Mouse (Mus musculus): ENCODE data around the gene Plppr1. TPM values are rescaled to one million over a fixed set of nuclear protein-coding genes. Genes with fewer than 3 reads are reported as not detected.

The Plppr1 gene
- total RNA-seq, 2 experiments from 2014 or later, result 16.6 to 19.9 TPM

DNA sequence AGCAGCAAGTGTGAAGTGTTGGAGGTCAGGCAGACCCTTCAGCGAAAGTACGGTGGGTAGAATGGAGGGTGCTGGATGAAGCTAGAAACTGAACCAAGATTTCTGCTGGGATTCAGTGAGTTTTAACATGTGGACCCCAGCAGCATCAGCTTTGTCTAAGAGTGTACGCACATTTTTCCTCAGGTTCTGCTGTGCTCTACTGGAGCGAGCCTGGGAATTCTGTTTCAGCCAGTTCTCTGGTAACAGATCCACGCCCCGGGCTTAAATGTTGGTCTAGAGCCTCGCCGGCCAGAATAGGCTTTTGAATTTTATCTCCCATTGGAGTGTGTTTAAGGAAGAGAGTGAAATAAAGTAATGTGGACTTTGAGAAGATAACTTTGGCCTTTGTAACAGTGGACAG is 45.8 kb downstream of the Plppr1 start:
- intact Hi-C loops (cut with DNase I), result no loop called here
- DNase-seq (ENCODE audit: low spot score in 2 of 2), result no peak

DNA sequence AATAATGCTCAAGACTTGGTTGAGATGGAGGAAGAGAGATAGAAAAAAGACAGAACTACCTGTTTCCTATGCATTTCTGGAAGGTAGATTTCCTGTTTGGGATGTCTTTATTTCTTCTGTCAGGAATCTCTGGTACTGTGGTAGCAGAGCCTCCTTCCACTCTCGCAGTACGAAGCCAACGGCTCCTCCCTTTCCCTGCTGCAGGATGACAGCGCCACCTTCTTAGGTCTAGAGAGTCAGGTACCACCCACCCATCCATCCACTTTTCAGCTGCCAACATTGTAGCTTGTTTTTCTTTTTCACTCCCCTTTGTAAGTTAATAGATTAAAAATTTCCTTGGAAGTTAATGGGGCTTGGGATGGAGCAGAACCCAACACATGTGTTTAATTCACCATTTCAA is 48.8 kb downstream of the Plppr1 start:
- no peak for DNase-seq (ENCODE audit: low spot score in 2 of 2)
- intact Hi-C loops (cut with DNase I), result no loop called here

DNA sequence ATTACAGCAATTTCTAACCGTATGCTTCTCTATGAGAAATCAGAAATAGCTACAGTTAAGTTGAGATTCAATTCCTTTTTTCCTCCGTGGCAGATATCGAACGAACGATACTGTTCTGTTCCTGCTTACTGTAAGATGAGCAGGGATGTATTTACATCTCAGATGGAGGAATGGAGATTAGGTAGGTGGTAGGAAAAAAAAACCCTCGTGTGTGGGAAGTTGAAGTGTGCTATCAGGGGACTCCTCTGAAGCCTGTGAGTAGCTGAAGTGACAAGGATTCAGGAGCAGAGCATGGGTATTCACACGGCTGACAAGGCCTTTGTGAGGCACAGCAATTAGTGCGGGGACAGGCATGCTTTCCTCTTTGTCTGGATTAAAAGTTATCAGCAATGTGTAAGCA is 49.3 kb downstream of the Plppr1 start:
- DNase-seq (ENCODE audit: low spot score in 2 of 2), result peak; percentile 28 to 35
- intact Hi-C loops (cut with DNase I), result no loop called here

DNA sequence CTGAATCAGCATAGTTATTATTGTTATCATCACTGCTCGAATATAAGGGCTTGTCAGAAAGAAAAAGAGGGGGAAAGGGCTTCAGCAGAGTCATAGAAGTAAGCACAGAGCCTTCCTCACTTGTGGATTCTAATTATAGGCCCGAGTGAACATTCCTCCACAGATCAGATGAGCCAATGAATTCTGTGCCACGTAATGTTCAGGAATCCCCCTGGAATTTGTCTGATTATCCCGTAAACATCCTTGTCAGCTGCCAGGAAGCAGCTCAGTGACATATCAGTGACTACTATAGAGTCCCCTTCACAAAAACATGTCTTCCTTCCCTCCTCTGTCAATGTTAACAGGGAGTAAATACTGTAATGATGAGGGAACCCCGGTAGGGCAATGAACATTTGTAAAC is 50.9 kb downstream of the Plppr1 start:
- intact Hi-C loops (cut with DNase I), result no loop called here
- no peak for DNase-seq (ENCODE audit: low spot score in 2 of 2)

DNA sequence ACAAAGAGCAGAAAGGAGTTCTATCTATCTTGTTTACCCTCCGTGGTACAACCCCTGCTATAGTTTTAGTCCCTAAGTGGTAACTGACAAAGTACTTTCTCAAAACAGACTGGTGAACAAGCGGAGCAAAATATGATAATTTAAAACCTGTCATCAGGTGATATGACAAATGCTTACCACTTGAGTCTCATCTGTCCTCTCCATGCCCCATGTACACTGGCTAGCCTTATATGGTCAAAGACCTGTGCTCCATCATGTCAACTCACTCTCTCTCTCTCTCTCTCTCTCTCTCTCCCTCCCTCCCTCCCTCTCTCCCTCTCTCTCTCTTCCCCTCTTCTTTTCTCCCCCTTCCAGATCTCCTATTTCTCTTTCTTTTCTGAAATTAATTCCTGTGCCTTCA is 59.8 kb downstream of the Plppr1 start:
- DNase-seq (ENCODE audit: low spot score in 2 of 2), result no peak
- intact Hi-C loops (cut with DNase I), result no loop called here

DNA sequence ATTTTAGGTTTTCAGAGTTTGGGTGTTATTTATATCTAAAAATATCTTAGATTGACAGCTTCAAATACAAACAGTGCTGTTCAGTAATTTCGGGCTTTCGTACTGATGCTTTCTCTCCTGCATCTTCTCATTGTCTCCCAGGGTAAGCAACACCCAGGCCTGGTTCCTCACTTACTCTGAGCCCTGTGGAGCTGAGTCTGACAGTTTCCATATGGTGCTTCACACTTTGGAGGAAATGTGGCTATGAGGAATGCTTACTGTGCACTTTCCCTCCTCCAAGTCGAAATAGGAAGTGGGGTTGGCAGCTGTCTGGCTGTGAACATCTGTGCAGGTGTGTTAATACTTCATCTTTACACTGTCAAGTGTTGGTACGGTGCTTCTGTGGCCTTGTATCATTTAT is 85.7 kb downstream of the Plppr1 start:
- no peak for DNase-seq (ENCODE audit: low spot score in 2 of 2)
- intact Hi-C loops (cut with DNase I), result no loop called here

DNA sequence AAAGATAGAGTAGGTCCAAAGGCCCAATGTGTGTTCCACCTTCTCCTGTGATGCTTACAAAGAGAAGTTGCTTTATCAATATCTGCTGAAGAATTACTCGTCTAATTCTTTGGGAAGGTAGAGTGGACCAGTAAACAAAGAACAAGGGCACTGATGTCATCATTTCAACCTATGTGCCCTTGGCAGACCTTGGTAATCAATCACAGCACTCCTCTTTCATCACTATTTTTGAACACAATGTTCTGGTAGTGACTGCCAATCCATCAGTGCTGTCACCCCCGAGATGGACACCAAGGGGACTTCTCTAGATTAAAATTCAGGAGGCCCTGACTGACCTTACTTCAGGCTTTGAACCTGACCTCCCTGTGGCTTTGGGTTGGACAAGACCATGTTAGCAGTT is 89.7 kb downstream of the Plppr1 start:
- intact Hi-C loops (cut with DNase I), result no loop called here

DNA sequence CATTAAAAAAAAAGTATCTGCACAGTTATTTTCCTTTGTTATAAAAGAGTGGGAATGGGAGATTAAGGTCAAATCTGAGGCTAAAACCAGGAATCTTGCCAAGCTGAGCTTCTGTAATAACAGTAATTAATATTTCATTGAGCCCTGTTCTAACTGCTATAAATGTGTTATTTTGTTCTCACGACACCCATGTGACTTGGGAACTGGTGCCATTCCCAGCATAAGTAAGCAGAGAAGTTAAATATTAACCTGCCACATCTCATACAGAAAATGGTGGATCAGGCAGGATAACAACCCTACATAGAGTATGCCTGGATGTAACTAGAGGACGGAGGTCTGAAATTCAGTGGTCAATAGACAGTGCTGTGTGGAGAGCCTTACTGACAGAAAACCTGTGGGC is 90.2 kb downstream of the Plppr1 start:
- DNase-seq (ENCODE audit: low spot score in 2 of 2), result no peak
- intact Hi-C loops (cut with DNase I), result no loop called here

More for the DNA sequence above, 89.7 kb downstream of the Plppr1 start:
- no peak for DNase-seq (ENCODE audit: low spot score in 2 of 2)

DNA sequence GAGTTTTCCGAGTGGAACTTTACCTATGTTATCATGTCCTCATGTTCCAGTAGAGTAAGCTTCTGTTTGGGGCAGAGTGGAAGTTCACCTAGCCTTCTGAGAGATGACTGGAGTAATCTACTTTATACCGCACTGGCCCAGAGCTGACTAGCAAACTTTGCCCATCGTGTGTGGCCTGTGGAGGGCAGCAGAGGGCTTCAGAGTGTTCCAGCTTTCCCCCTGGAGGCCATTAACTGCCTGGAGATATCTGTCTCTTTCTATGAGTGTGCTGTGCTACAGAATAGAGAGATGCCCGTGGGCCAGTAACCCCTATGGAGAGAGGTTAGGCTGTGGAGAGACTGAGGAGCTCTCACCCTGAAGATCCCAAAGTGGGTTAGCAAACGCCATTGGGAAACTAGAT is 94.8 kb downstream of the Plppr1 start:
- intact Hi-C loops (cut with DNase I), result loop anchor here (5.0 to 10.0 kb wide), 2 partner anchors 168 to 379 kb away; no protein-coding TSS in a partner anchor
- peak; percentile 66 to 70 for DNase-seq (ENCODE audit: low spot score in 2 of 2)

DNA sequence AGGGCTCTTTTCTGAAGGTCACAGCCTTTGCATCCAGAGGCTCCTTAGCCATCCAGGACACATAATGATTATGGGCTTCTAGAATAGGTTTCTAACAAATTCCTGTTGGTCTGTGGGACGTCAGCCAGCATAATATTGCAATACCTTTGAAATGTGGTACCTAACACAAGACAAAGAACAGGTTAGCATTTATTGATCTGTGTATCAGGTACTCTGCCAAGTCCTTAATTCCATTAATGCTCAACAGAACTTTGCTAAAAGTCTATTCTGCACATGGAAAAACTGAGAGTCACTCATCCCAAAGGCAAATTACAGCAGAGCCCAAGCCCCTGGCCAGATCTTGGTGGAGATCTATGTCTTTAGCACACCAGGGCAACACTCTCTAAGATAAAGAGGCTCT is 97.7 kb downstream of the Plppr1 start:
- no peak for DNase-seq (ENCODE audit: low spot score in 2 of 2)
- intact Hi-C loops (cut with DNase I), result loop anchor here (10.0 kb wide), 1 partner anchor 382 kb away; no protein-coding TSS in a partner anchor

DNA sequence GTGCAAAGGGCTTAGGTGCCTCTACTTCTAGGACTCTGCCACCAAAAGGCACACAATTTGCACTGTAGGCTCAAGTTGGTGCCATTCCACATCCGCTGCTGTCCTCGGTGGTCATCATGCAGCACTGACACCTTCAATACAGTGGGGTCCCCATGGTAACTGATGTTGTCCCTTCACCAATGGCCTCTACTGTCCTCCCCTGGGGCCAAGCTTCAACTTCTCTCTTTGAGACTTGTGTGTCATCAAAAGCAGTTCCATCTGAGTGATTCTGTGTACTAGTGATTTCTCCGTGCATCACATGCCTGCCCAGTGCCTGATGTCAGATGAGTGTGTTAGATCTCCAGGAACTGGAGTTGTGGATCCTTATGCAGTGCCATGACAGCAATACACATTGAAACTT is 104.2 kb downstream of the Plppr1 start:
- intact Hi-C loops (cut with DNase I), result no loop called here

DNA sequence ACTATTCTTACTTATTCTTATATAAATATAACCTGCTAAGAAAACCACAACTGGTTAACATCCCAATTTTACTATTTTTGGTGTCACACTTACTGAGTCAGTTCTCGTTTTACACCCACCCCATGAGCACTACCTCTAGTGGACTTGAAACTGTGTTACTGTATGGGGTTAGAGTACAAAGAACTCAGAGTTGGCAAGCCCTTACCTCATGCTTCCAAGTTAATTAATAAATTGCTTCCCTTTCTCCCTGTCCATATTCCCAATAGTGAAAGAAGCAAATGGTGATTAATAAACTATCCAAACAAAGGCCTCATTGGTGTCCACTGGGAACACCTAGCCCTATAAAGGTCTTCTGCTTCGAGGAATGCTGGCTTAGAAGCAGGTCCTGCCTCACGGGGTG is 107.3 kb downstream of the Plppr1 start:
- DNase-seq (ENCODE audit: low spot score in 2 of 2), result no peak
- intact Hi-C loops (cut with DNase I), result no loop called here

More for the DNA sequence above, 104.2 kb downstream of the Plppr1 start:
- DNase-seq (ENCODE audit: low spot score in 2 of 2), result no peak

DNA sequence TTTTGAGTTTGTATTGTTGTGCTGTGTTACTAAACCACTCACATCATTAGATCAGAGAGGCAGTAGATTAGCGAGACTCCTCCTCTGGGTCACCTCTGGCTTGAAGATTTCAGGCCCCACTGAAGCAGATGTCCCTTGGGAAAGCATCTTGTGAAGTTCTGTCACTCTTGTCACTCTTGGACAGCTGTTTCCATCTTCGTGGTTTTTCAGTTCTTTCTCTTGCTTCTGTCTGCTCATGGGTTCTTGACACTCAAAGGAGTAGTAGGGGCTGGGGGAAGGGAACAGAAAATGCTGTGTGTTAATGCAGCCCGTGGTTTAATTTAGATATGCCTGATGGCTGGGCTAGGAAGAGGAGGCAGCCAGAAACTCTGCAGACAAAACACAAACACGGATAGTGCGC is 108.0 kb downstream of the Plppr1 start:
- intact Hi-C loops (cut with DNase I), result no loop called here
- DNase-seq (ENCODE audit: low spot score in 2 of 2), result no peak

DNA sequence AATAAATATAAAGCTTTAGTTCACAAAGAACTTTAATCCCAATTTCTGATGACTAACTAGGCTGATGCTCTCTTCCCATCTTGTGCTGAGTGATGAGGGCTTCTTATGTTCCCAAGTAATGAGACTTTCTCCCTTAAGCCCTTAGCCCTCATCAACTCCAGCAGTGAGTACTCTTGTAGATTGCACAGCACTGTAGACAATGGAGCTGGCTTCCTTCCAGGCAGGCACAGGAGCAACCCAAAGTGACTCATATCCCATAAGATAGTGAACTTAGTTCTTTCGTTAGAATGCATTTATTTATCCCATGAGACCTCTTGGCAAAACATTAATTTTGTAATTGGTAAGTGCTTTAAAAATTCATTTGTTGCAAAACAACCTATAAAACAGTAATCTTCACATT is 110.4 kb downstream of the Plppr1 start:
- intact Hi-C loops (cut with DNase I), result no loop called here
- DNase-seq (ENCODE audit: low spot score in 2 of 2), result no peak

DNA sequence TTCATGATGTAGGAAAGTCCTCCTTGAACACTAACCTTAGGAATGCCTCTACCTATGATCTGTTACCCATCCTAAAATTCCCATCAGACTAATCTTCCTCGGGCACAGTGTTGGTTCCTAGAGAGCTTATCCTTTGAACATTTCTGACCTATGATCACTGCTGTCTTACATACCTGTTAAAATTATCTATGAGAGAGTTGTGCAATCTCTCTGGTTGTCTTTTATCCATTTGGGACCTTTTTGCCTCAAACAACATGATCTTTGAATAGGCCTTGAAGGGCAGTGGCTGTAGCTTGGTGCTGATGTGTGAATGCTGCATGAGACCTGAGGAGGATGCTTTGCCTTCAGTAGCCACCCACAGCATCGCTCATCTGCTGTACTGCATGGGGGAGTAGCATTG is 119.0 kb downstream of the Plppr1 start:
- no peak for DNase-seq (ENCODE audit: low spot score in 2 of 2)
- intact Hi-C loops (cut with DNase I), result no loop called here

DNA sequence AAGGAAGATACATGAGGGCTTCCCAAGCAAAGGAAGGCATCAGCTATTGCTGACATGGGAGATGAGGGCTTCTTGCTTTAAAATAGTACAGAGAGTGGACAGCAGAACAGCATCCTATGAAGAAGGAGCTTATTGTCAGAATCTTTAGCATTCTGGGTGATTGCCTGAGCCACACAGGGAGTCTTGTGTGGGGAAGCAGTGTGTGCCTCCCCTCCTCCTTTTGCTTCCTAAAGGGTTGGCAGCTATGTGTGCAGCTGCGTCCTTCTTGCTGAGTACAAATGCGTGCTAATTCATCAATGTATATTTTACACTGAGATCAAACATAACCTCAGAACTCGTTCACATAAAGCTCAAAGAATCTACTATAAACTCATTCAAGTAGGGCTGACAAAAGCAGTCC is 119.8 kb downstream of the Plppr1 start:
- intact Hi-C loops (cut with DNase I), result no loop called here
- DNase-seq (ENCODE audit: low spot score in 2 of 2), result no peak

DNA sequence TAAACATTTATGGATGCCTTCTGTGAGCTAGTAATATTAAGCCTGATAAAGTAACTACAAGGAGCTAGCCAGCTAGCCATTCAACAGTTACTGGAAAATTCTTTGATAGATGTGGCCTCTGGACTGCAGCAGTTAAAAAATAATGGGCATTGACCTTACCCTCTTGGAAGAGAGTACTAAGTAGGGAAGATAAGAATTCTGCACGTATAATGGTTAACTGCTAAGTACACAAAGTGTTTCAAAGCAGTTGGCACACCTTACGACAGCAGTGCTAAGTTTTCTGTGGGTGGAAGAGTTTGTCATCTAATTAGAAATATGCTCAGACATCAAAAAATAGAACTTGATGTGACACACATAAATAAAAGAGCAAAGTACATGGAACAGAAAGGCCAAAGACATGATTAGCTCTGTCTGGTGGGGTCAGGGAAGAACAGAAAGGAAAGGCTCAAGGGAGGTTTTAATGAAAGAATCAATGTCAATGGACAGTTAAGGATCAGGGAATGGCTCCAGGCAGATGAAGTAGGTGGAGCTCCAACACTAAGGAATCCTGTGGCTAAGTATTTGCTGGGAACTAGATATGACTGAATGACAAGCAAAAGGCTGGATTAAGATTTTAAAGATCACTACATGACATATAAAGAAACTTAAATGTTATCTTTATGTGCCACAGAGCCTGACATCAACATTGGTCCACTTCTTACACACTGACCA is 120.6 kb downstream of the Plppr1 start:
- DNase-seq (ENCODE audit: low spot score in 2 of 2), result no peak
- intact Hi-C loops (cut with DNase I), result no loop called here

DNA sequence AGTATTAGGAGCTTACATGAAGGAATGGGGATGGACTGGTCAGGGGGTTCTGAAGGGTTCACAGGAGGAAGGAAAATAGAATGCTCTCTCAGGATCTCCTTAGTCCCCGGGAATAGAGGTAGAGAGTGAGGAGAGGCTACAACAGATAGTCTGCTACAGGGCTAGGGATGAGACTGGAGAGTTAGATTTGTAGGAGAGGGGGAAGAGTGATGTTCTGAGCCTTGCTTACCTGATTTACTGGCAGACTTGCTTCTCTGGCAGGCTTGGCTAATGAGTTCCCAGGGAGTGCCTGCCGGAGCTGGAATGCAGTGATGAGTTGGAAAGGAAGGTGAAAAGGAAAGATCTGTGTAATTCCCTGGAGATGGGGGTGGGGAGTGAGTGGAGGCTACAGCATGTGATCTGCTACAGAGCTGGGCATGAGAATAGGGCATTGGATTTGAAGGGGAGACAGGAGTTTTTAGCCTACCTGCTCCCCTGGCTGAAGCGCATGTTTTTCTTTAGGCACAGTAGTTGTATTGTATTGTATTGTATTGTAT is 131.0 kb downstream of the Plppr1 start:
- DNase-seq (ENCODE audit: low spot score in 2 of 2), result no peak
- intact Hi-C loops (cut with DNase I), result no loop called here

DNA sequence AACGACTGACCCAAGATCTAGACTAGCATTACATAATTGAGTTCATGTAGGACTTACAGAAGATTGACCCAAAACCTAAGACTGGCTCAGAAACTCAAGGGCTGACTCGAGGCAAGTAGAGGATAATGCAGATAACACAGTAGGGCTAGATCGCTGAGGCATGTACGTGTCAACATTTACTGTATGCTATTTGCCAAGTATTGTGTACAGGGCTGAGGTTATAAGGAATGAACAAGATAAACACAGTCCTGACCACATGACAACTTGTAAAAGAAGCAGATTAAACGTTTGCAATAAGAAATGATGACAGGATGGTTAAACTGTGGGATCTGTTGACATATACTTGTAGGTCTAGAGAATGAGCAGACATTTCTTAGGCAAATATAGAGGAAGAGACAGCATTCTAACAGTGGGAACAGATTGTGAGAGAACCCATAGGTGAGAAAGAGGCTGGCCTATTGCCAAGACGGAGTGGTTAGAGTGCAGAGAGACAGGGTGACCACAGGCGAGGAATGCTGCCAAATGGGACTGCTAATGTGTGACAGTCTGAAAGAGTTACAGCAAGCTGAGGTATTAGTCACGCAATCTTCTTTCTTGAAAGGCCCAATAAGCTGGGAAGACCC is 138.2 kb downstream of the Plppr1 start:
- intact Hi-C loops (cut with DNase I), result no loop called here
- DNase-seq (ENCODE audit: low spot score in 2 of 2), result no peak

DNA sequence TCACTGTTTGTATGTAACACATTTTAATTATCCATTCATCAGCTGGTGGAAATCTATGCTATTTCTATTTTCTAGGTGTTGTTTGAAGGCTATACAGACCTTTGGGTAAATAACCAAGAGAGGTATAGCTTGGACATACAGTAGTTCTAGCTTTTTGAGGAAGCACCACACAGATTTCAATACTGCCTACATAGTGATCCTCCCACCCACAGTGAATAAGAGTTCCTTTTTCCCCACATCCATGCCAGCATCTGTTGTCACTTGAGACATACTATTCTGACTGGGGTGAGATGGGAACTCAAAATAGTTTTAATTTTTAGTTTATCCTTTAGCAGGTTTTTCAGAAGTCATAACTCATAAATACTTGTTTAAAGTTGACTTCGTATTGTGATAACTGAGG is 151.4 kb downstream of the Plppr1 start:
- no peak for DNase-seq (ENCODE audit: low spot score in 2 of 2)
- intact Hi-C loops (cut with DNase I), result no loop called here

DNA sequence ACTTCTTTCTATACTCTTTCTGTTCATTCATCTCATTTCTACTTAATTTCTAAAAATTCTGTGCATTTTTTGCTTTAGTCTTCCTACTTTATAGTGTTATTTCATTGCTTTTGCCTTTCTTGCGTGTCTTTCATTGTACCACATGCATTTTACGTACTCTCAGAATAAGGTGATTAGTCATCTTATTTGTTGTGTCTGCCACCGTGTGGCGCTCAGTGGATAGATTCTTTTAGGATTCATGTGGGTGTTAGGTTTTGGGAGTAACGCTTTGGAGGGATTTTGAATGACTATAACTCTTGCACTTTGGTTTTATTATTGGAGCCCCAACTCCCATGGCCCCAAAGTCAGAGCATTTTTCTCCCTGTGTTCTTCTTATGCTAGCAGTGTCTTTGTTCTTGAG is 152.5 kb downstream of the Plppr1 start:
- peak in 1 of 2 experiments; percentile 21 for DNase-seq (ENCODE audit: low spot score in 2 of 2)

More for the DNA sequence above, 152.5 kb downstream of the Plppr1 start:
- intact Hi-C loops (cut with DNase I), result no loop called here
